Mouse (Mus musculus) embryonic facial prominence, embryonic 11.5 days (tissue): ENCODE results near the gene Zfp263. TPM values are rescaled to one million over a fixed set of nuclear protein-coding genes. Genes with fewer than 3 reads are reported as not detected.

Experiments used
- ATAC-seq: fragments of 200-750 bp; cut with Nextera tagmentation; replicated peaks from 2 replicates; pipeline ENCODE4 v1.8.0; 2017; ENCODE audit warnings: low read depth; ENCODE audit not compliant: insufficient number of reproducible peaks, low FRiP score, low TSS enrichment
- DNase-seq: peaks from one replicate; pipeline ENCODE4 v3.0.0-alpha.2; 2015; ENCODE audit warnings: low spot score
- H3K27ac ChIP-seq: fragments of 300-500 bp; sonication (generic); replicated peaks from 2 replicates; pipeline ENCODE4 v1.5.1; 2014; ENCODE audit warnings: mild to moderate bottlenecking, low read depth, low read length, control low read depth
- H3K27me3 ChIP-seq: fragments of 300-500 bp; sonication (generic); 2 replicates; pipeline ENCODE4 v1.6.1; 2014; ENCODE audit warnings: mild to moderate bottlenecking, low read length, moderate library complexity, mixed read lengths; ENCODE audit not compliant: control insufficient read depth, insufficient read depth
- H3K36me3 ChIP-seq: fragments of 300-500 bp; sonication (generic); replicated peaks from 2 replicates; pipeline ENCODE4 v1.6.1; 2014; ENCODE audit warnings: low read depth, mild to moderate bottlenecking, low read length, moderate library complexity, mixed read lengths; ENCODE audit not compliant: control insufficient read depth, insufficient read depth
- H3K4me1 ChIP-seq: fragments of 300-500 bp; sonication (generic); 2 replicates; pipeline ENCODE4 v1.6.1; 2014; ENCODE audit warnings: low read length, mixed read lengths; ENCODE audit not compliant: control insufficient read depth, insufficient read depth
- H3K4me2 ChIP-seq: fragments of 300-500 bp; sonication (generic); 2 replicates; pipeline ENCODE4 v1.6.1; 2014; ENCODE audit warnings: low read depth, mild to moderate bottlenecking, control low read depth, low read length, moderate library complexity
- H3K4me3 ChIP-seq: fragments of 300-500 bp; sonication (generic); 2 replicates; pipeline ENCODE4 v1.5.1; 2014; ENCODE audit warnings: low read depth, low read length, control low read depth
- H3K9ac ChIP-seq: fragments of 300-500 bp; sonication (generic); replicated peaks from 2 replicates; pipeline ENCODE4 v1.6.1; 2014; ENCODE audit warnings: mild to moderate bottlenecking, control low read depth, low read length
- H3K9me3 ChIP-seq: fragments of 300-500 bp; sonication (generic); replicated peaks from 2 replicates; pipeline ENCODE4 v1.6.1; 2016; ENCODE audit warnings: mild to moderate bottlenecking, low read length, inconsistent platforms, mixed read lengths; ENCODE audit not compliant: control insufficient read depth
- WGBS: fragments of 180-500 bp; shearing (Covaris S2); extraction: QIAGEN DNeasy Blood & Tissue Kit; methylation state at CpG from one replicate; pipeline ENCODE4 v1.1.7; 2014; 5-methylcytosine and 5-hydroxymethylcytosine counted together
- polyA plus RNA-seq: library from polyadenylated mRNA; unstranded; fragments of >200 nt; fragmentation: Nextera tagmentation; extraction: Ambion mirVana; gene quantifications from 2 replicates; pipeline ENCODE4 v1.2.1, GENCODE M21; 2014

Gene Zfp263
- 24.7 and 25.3 TPM in 2 replicates for polyA plus RNA-seq

DNA sequence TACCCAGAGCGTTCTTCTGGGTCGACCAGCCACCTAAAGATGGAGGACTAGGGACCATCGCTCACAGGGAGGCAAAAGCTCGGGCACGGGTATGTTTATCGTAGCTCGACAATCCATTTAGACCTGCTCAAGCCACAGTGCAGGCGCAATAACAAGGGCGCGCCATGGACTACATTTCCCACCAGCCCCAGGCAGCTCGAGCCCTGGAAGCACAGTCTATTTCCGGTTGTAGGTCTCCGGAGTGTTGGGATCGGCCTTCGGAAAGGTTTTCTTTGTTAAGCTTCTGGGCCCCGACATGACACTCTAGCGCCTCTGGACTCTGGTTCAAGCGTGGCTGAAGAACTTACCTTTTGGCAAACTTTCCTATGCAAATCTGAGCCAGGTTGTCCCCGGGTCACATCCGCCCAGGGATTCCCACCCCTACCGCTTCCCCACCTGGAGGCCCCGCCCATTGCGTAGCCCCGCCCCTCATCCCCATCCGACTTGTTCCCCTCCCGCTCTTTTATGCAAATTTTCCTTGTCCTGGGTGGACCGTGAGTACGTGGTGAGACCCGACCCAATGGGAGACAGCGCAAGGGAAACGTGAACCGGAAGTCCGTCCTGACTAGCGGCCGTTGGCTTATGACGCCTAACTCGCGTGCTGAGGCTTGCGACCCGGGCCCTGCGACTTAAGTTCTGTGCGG lies at the start of gene Zfp263:
Gene Zfp263, plus strand, starts transcription at position 591 of the 683 bp plus-strand sequence.
- ATAC-seq (peak; percentile 99), DNase-seq (peak; percentile 98)
- Histone ChIP-seq H3K9ac (peak within 1 kb of the TSS; percentile 77), H3K4me1 (no peaks in the 10 kb centered on the region), H3K27me3 (no peaks in the 10 kb centered on the region), H3K4me2 (peak within 1 kb of the TSS; percentile 85), H3K27ac (peak within 1 kb of the TSS; percentile 57; the same call in 1 of the 2 replicates), H3K36me3 (peaks cover 6% of the 10 kb centered on the region), H3K9me3 (peaks cover under 1% of the 10 kb centered on the region; the same call in 1 of the 2 replicates), H3K4me3 (peak within 1 kb of the TSS; percentile 81)
- under 1% methylated on average over 42 of the region's 42 CpGs for WGBS

DNA sequence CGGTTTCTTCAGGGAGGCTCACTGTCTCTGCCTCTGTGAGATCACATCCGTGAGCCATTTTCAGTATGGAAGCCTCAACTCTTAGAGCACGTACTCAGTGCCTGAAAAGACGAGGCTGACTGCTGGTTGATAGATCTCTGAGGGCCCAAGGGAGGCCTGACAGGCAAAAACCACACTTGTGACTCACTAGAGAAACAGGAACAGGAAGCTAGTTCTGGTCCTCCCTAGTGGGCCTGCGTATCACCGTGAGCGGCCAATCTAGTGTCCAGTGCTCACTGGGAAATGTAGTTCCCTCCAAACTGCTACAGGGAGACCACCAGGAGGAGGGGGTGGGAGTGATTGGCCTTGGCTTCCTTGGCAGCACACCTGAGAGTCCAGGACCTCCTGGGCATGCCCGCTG lies 44.6 kb upstream of the Zfp263 start:
- DNase-seq = no peak
- Histone ChIP-seq H3K36me3 (no peaks in the 10 kb centered on the region), H3K27ac (no peak overlapping the region), H3K4me1 (no peaks in the 10 kb centered on the region), H3K9me3 (no peaks in the 10 kb centered on the region), H3K4me2 (no peak overlapping the region), H3K4me3 (no peak overlapping the region), H3K27me3 (no peaks in the 10 kb centered on the region), H3K9ac (no peak overlapping the region)
- WGBS = 84% methylated on average over 8 of the region's 8 CpGs
- ATAC-seq = no peak

DNA sequence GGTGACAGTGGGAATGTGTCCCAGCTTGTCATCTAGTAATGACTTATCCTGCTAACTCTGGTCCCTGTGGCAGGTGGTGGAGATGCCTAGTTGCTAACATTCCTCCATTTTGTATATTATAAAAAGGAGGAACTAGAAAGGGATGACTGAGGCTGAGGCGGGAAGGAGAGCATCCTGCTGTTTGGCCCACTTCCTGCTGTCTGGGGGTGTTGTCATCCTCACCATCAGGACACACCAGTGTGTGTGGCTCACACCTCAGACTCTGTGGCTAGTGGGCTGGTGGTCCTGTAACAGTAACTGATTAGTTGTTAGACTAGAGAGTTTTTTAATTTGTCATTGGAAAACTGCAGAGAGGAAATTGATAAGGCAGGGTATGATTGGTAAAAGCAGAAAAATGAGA lies 43.0 kb upstream of the Zfp263 start:
- Histone ChIP-seq H3K36me3 (no peaks in the 10 kb centered on the region), H3K9me3 (no peaks in the 10 kb centered on the region), H3K27me3 (no peaks in the 10 kb centered on the region), H3K27ac (no peak overlapping the region), H3K4me3 (no peak overlapping the region), H3K4me2 (no peak overlapping the region), H3K9ac (no peak overlapping the region), H3K4me1 (no peaks in the 10 kb centered on the region)
- ATAC-seq (no peak), DNase-seq (no peak)
- WGBS = 70% methylated on average over 1 of the region's 1 CpGs

DNA sequence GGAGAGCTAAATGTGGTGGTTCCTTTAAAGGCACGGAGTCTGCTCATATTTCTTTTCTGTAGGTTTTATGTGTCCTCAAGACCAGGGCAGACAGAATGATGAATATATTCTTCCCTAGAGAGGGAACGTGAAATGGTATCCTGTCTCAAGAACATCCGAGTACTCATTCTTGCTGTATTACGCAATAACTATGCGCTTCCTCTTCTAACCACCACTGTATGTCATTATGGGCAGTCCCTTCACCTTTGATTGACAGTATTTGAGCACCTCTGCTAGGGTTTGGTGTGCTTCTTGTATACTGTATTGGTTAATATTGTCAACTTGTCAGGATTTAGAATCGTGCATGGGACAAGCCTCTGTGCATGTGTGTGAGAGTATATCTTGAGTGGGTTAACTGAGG lies 37.2 kb upstream of the Zfp263 start:
- Histone ChIP-seq H3K4me2 (no peak overlapping the region), H3K36me3 (no peaks in the 10 kb centered on the region), H3K4me3 (no peak overlapping the region), H3K9me3 (no peaks in the 10 kb centered on the region; the same call in 1 of the 2 replicates), H3K4me1 (no peaks in the 10 kb centered on the region), H3K27me3 (no peaks in the 10 kb centered on the region), H3K27ac (no peak overlapping the region), H3K9ac (no peak overlapping the region)
- ATAC-seq = no peak
- DNase-seq = no peak
- WGBS = 87% methylated on average over 6 of the region's 6 CpGs

DNA sequence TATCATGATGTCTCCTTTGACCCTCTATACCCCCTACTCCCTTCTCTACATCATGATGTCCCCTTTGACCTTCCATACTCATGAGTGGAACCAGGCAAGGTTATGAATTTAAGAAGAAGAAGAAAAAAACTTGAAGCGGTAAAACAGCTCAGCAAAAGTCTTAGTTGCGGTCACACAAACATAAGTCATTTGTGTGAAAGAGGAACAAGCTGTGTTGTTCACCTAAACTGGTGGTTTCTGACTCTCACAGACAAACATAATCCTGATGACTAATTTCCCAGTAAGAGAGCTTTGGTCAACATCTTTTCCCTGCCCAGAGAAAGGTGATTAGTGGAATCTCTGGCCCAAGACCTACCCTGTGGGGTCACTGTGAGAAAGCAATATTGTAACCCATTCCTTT lies 29.2 kb upstream of the Zfp263 start:
- no peak for DNase-seq
- ATAC-seq = no peak
- no peak overlapping the region for H3K4me3 ChIP-seq
- no peaks in the 10 kb centered on the region; the same call in 1 of the 2 replicates for H3K9me3 ChIP-seq
- no peaks in the 10 kb centered on the region for H3K4me1 ChIP-seq
- H3K4me2 ChIP-seq = no peak overlapping the region
- no peaks in the 10 kb centered on the region for H3K36me3 ChIP-seq
- H3K27me3 ChIP-seq = no peaks in the 10 kb centered on the region
- H3K9ac ChIP-seq = no peak overlapping the region
- no peak overlapping the region for H3K27ac ChIP-seq
- 91% methylated on average over 2 of the region's 2 CpGs for WGBS

DNA sequence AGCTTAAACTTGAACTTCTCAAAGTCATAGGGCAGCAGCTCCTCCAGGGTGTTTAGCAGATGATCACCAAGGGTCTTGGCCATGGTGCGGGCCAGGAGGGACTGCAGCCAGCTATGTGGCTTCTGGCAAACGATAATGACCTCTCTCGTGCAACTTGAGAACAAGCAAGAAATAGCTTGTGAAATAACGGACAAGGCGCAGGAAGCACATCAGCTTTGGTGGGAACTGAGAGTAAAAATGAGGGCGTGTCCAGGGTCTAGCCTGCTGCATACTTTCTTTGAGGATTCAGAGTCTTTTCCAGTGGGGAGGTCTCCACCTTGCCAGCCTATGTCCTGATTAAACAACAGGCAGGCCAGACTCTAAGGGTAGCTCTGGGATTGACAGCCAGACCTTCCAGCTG lies 25.9 kb upstream of the Zfp263 start, which contains the start of gene Mefv:
Gene Mefv, minus strand, starts transcription at position 118 of the 400 bp plus-strand sequence.
- DNase-seq (no peak), ATAC-seq (no peak)
- no peak within 1 kb of the TSS for H3K4me2 ChIP-seq
- no peak within 1 kb of the TSS for H3K27ac ChIP-seq
- no peaks in the 10 kb centered on the region for H3K36me3 ChIP-seq
- no peak within 1 kb of the TSS for H3K4me3 ChIP-seq
- 86% methylated on average over 6 of the region's 6 CpGs for WGBS
- no peaks in the 10 kb centered on the region for H3K27me3 ChIP-seq
- no peaks in the 10 kb centered on the region for H3K9me3 ChIP-seq
- H3K9ac ChIP-seq = no peak within 1 kb of the TSS
- no peaks in the 10 kb centered on the region for H3K4me1 ChIP-seq

DNA sequence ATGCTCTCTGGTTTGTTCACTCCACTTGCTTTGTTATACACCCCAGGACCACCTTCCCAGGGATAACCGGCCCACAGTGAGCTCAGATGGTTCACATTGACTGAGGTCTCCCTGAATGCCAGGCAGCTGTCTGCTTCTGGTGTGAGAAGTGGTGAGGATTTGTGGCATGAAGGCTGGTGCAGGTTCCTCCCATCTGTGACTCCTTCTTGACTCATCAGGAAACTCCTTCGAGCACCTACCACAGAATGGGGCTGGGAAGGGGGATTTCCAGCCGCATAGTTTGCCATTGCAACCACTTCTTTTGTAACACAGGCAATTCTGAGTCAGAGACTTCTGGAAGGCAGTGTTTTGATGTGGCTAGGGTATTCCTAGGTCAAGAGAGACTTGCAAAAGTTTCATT lies 20.7 kb upstream of the Zfp263 start:
- Histone ChIP-seq H3K4me3 (no peak overlapping the region), H3K9ac (no peak overlapping the region), H3K9me3 (no peaks in the 10 kb centered on the region), H3K27me3 (no peaks in the 10 kb centered on the region), H3K36me3 (no peaks in the 10 kb centered on the region), H3K4me2 (no peak overlapping the region), H3K27ac (no peak overlapping the region), H3K4me1 (no peaks in the 10 kb centered on the region)
- no peak for ATAC-seq
- DNase-seq = no peak
- 78% methylated on average over 3 of the region's 3 CpGs for WGBS

DNA sequence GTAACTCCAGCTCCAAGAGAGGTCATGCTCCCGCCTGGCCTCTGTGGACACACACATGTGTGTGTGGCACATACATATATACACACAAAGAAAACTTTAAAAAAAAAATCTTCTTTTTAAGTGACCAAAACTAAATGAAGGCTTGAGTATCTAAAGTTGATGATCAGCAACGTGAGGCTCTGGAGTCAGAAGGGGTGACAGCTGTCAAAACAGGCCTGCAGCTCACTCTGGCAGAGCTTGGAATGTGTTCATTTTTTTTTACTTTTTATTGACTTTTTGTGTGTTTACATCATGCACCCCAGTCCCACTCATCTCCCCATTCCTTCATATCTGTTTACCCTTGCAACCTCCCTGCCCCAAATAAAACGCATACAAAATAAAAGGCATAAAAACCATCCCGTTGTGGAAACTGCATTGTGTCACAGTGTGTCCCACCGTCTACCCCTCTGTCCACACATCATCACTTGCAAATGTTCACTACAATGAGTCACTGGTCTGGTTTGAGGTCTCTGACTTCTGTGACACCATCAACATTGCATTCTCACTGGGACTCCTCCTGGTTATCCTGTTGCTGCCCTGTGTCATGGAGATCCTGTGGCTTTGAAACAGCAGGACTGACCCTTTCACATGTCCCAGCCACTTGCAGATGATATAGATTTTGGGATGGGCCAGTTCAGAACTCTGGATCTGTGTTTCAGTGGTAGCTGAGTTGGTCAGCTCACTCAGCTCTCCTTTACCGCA lies 15.7 kb upstream of the Zfp263 start:
- Histone ChIP-seq H3K4me1 (no peaks in the 10 kb centered on the region), H3K9ac (no peak overlapping the region), H3K4me2 (no peak overlapping the region), H3K27ac (no peak overlapping the region), H3K4me3 (no peak overlapping the region), H3K36me3 (no peaks in the 10 kb centered on the region), H3K9me3 (no peaks in the 10 kb centered on the region), H3K27me3 (no peaks in the 10 kb centered on the region)
- DNase-seq (no peak), ATAC-seq (no peak)
- WGBS = 79% methylated on average over 6 of the region's 6 CpGs
